Mouse (Mus musculus): ENCODE results near the gene Esrrg. TPM values are rescaled to one million over a fixed set of nuclear protein-coding genes. Genes with fewer than 3 reads are reported as not detected.
A peak's percentile ranks its signal among the peaks of the same experiment; 100 is the strongest.

Esrrg gene
- polyA plus RNA-seq, 1 experiment from 2014 or later, result 34.2 TPM

DNA sequence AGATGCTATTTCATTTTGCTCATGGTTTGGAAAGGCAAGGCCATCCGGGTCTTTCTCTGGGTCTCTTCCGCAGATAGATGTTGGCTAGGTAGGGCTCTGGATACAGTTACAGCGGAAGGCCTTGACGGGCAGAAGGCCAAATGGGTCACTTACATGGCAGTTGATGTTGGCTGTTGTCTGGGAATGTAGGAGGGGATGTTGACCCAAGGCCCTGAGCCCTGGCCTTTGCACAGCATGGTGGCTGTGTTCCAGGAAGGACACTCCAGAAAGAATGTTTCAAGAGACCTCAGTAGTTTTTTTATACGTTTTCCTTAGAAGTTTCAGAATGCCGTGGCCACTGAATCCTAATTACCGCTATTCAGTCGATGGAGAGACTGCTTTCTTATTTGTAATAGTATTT is 22.9 kb downstream of the Esrrg start:
- Histone ChIP-seq H3K27me3 (ENCODE audit: control insufficient read depth, insufficient read depth, low read length) (no peaks in the 10 kb centered on the region), H3K4me1 (ENCODE audit: control insufficient read depth, insufficient read depth, low read length) (no peaks in the 10 kb centered on the region), H3K36me3 (ENCODE audit: control insufficient read depth, insufficient read depth, low read length) (no peaks in the 10 kb centered on the region), H3K27ac (ENCODE audit: low read depth, low read length) (no peak overlapping the region), H3K9me3 (replicated peaks; ENCODE audit: control insufficient read depth, low read length) (no peaks in the 10 kb centered on the region), H3K9ac (ENCODE audit: low read depth, low read length) (no peak overlapping the region), H3K4me3 (ENCODE audit: low read depth, low read length) (no peak overlapping the region), H3K4me2 (no peak overlapping the region)
- no peak for ATAC-seq (replicated peaks; ENCODE audit: insufficient number of reproducible peaks, low FRiP score, low TSS enrichment)
- WGBS (ENCODE audit: insufficient replicate concordance), result 79% methylated on average over 8 of the region's 8 CpGs

- WGBS (ENCODE audit: insufficient replicate concordance), result 79% methylated on average over 8 of the region's 8 CpGs
- H3K4me1 ChIP-seq (ENCODE audit: control insufficient read depth, insufficient read depth, low read length), result peaks cover 5% of the 10 kb centered on the region; the same call in 1 of the 2 replicates
- no peaks in the 10 kb centered on the region for H3K27me3 ChIP-seq (ENCODE audit: control insufficient read depth, insufficient read depth, low read length)
- no peak overlapping the region for H3K4me3 ChIP-seq (ENCODE audit: low read depth, low read length)
- no peak overlapping the region for H3K9ac ChIP-seq (ENCODE audit: low read depth, low read length)
- no peak for ATAC-seq (replicated peaks; ENCODE audit: insufficient number of reproducible peaks, low FRiP score, low TSS enrichment)
- no peaks in the 10 kb centered on the region for H3K9me3 ChIP-seq (replicated peaks; ENCODE audit: control insufficient read depth, low read length)
- no peak overlapping the region for H3K4me2 ChIP-seq
- no peak overlapping the region for H3K27ac ChIP-seq (ENCODE audit: low read depth, low read length)
- no peaks in the 10 kb centered on the region for H3K36me3 ChIP-seq (ENCODE audit: control insufficient read depth, insufficient read depth, low read length)
Measured at GRCm38 (mm10) chr1:187645258-187645657, 36.7 kb downstream of the Esrrg start.

DNA sequence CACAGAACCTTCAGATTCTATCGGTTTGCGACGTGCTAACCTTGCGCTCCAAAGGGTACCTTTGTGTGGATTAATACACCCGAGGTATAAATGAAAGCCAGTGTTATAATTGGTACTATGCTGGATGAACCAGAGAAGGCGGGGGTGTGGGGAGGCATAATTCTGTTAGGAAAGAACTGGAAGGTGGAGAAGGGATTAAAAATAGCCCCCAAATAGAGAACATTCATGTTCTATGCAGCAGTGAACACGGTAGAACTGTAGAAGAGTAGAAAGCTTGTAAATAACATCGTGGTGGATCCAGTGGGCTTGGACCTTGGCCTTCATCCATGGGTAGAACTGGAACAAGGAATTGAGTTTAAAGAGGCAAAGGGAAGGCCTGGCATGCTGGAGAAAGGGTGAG is 40.0 kb downstream of the Esrrg start:
- H3K27ac ChIP-seq (ENCODE audit: low read depth, low read length), result no peak overlapping the region
- H3K4me3 ChIP-seq (ENCODE audit: low read depth, low read length), result no peak overlapping the region
- ATAC-seq (replicated peaks; ENCODE audit: insufficient number of reproducible peaks, low FRiP score, low TSS enrichment), result no peak
- no peak overlapping the region for H3K9ac ChIP-seq (ENCODE audit: low read depth, low read length)
- peaks cover 20% of the 10 kb centered on the region for H3K4me1 ChIP-seq (ENCODE audit: control insufficient read depth, insufficient read depth, low read length)
- no peak overlapping the region for H3K4me2 ChIP-seq
- no peaks in the 10 kb centered on the region for H3K9me3 ChIP-seq (replicated peaks; ENCODE audit: control insufficient read depth, low read length)
- H3K27me3 ChIP-seq (ENCODE audit: control insufficient read depth, insufficient read depth, low read length), result no peaks in the 10 kb centered on the region
- 88% methylated on average over 8 of the region's 8 CpGs for WGBS (ENCODE audit: insufficient replicate concordance)
- H3K36me3 ChIP-seq (ENCODE audit: control insufficient read depth, insufficient read depth, low read length), result no peaks in the 10 kb centered on the region

DNA sequence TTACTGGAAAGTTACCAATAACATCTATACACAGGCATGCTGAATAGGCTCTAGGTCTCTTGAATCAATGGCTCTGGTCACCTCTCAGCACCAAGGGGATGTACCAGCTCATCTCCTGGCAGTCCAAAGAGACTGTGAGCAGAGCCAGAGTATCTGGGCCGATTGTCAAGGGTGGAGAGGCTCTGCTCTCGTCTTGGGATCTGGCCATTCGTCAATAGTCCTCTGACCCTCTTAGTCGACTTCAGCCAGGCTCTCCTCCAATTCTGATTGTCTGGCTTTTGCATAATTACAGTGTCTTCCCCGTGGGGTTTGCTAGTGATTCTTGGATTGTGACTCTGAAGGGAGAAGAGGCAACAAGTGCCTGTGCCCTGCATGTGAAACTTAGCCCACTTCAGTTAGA is 41.3 kb downstream of the Esrrg start:
- WGBS (ENCODE audit: insufficient replicate concordance), result 35% methylated on average over 5 of the region's 5 CpGs
- peak overlapping the region; percentile 41; the same call in 1 of the 2 replicates for H3K27ac ChIP-seq (ENCODE audit: low read depth, low read length)
- H3K27me3 ChIP-seq (ENCODE audit: control insufficient read depth, insufficient read depth, low read length), result no peaks in the 10 kb centered on the region

GRCm38 (mm10) chr1:187650786-187651687 is 42.4 kb downstream of the Esrrg start:
- WGBS (ENCODE audit: insufficient replicate concordance), result 5% methylated on average over 24 of the region's 24 CpGs
- no peaks in the 10 kb centered on the region for H3K9me3 ChIP-seq (replicated peaks; ENCODE audit: control insufficient read depth, low read length)
- H3K27me3 ChIP-seq (ENCODE audit: control insufficient read depth, insufficient read depth, low read length), result no peaks in the 10 kb centered on the region
- peak overlapping the region; percentile 72 for H3K4me2 ChIP-seq
- H3K4me3 ChIP-seq (ENCODE audit: low read depth, low read length), result peak overlapping the region; percentile 63
- ATAC-seq (replicated peaks; ENCODE audit: insufficient number of reproducible peaks, low FRiP score, low TSS enrichment), result no peak
- H3K4me1 ChIP-seq (ENCODE audit: control insufficient read depth, insufficient read depth, low read length), result peaks cover 22% of the 10 kb centered on the region
- no peaks in the 10 kb centered on the region for H3K36me3 ChIP-seq (ENCODE audit: control insufficient read depth, insufficient read depth, low read length)
- peak overlapping the region; percentile 88 for H3K9ac ChIP-seq (ENCODE audit: low read depth, low read length)
- peak overlapping the region; percentile 84 for H3K27ac ChIP-seq (ENCODE audit: low read depth, low read length)

More for the DNA sequence above, 41.3 kb downstream of the Esrrg start:
- Histone ChIP-seq H3K9ac (ENCODE audit: low read depth, low read length) (no peak overlapping the region), H3K4me1 (ENCODE audit: control insufficient read depth, insufficient read depth, low read length) (peaks cover 22% of the 10 kb centered on the region), H3K9me3 (replicated peaks; ENCODE audit: control insufficient read depth, low read length) (no peaks in the 10 kb centered on the region), H3K4me3 (ENCODE audit: low read depth, low read length) (no peak overlapping the region), H3K36me3 (ENCODE audit: control insufficient read depth, insufficient read depth, low read length) (no peaks in the 10 kb centered on the region), H3K4me2 (peak overlapping the region; percentile 7; the same call in 1 of the 2 replicates)
- ATAC-seq (replicated peaks; ENCODE audit: insufficient number of reproducible peaks, low FRiP score, low TSS enrichment), result no peak

GRCm38 (mm10) chr1:187651688-187652241 is 43.2 kb downstream of the Esrrg start:
- Histone ChIP-seq H3K9me3 (replicated peaks; ENCODE audit: control insufficient read depth, low read length) (no peaks in the 10 kb centered on the region), H3K4me1 (ENCODE audit: control insufficient read depth, insufficient read depth, low read length) (peaks cover 22% of the 10 kb centered on the region), H3K27ac (ENCODE audit: low read depth, low read length) (peak overlapping the region; percentile 84), H3K36me3 (ENCODE audit: control insufficient read depth, insufficient read depth, low read length) (no peaks in the 10 kb centered on the region), H3K4me2 (peak overlapping the region; percentile 72), H3K9ac (ENCODE audit: low read depth, low read length) (peak overlapping the region; percentile 88), H3K4me3 (ENCODE audit: low read depth, low read length) (peak overlapping the region; percentile 63), H3K27me3 (ENCODE audit: control insufficient read depth, insufficient read depth, low read length) (no peaks in the 10 kb centered on the region)
- peak; percentile 67 for ATAC-seq (replicated peaks; ENCODE audit: insufficient number of reproducible peaks, low FRiP score, low TSS enrichment)
- under 1% methylated on average over 44 of the region's 47 CpGs for WGBS (ENCODE audit: insufficient replicate concordance)

DNA sequence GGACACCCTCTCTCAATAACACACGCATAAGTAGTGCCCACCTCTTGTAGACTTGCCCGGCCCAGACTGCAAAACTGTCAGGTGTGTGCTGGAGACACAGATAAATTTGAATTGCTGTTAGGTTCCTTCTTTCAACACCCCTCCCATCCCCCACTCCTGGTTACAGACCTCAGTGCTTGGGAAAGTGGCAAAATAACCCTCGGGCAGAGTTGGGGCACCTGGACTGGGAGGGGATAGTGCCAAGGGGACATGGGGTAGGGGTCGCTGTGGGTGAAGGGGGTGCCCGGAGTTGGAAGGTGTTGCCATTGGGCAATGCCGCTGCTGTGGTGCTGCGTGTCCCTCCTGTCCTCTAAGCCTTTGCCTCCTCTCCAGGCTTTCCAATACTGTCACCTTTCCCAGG is 43.9 kb downstream of the Esrrg start:
- ATAC-seq (replicated peaks; ENCODE audit: insufficient number of reproducible peaks, low FRiP score, low TSS enrichment), result no peak; the same call in 1 of the 2 replicates
- Histone ChIP-seq H3K4me1 (ENCODE audit: control insufficient read depth, insufficient read depth, low read length) (peaks cover 22% of the 10 kb centered on the region), H3K9ac (ENCODE audit: low read depth, low read length) (peak overlapping the region; percentile 88), H3K4me2 (peak overlapping the region; percentile 72), H3K36me3 (ENCODE audit: control insufficient read depth, insufficient read depth, low read length) (no peaks in the 10 kb centered on the region), H3K27me3 (ENCODE audit: control insufficient read depth, insufficient read depth, low read length) (no peaks in the 10 kb centered on the region), H3K4me3 (ENCODE audit: low read depth, low read length) (peak overlapping the region; percentile 63), H3K9me3 (replicated peaks; ENCODE audit: control insufficient read depth, low read length) (no peaks in the 10 kb centered on the region), H3K27ac (ENCODE audit: low read depth, low read length) (peak overlapping the region; percentile 84)
- 8% methylated on average over 7 of the region's 7 CpGs for WGBS (ENCODE audit: insufficient replicate concordance)

- peak overlapping the region; percentile 52; the same call in 1 of the 2 replicates for H3K9ac ChIP-seq (ENCODE audit: low read depth, low read length)
- H3K27ac ChIP-seq (ENCODE audit: low read depth, low read length), result peak overlapping the region; percentile 84
- no peaks in the 10 kb centered on the region for H3K27me3 ChIP-seq (ENCODE audit: control insufficient read depth, insufficient read depth, low read length)
- no peak for ATAC-seq (replicated peaks; ENCODE audit: insufficient number of reproducible peaks, low FRiP score, low TSS enrichment)
- H3K4me1 ChIP-seq (ENCODE audit: control insufficient read depth, insufficient read depth, low read length), result peaks cover 22% of the 10 kb centered on the region
- H3K4me2 ChIP-seq, result peak overlapping the region; percentile 72
- no peaks in the 10 kb centered on the region for H3K36me3 ChIP-seq (ENCODE audit: control insufficient read depth, insufficient read depth, low read length)
- no peaks in the 10 kb centered on the region for H3K9me3 ChIP-seq (replicated peaks; ENCODE audit: control insufficient read depth, low read length)
- peak overlapping the region; percentile 1; the same call in 1 of the 2 replicates for H3K4me3 ChIP-seq (ENCODE audit: low read depth, low read length)
- 10% methylated on average over 9 of the region's 9 CpGs for WGBS (ENCODE audit: insufficient replicate concordance)
Measured at GRCm38 (mm10) chr1:187653390-187653789, 44.8 kb downstream of the Esrrg start.

Data from heart, embryonic 11.5 days (tissue).